Mouse (Mus musculus) lung, embryonic 16.5 days (tissue): ENCODE data around the gene Cap1. TPM values are rescaled to one million over a fixed set of nuclear protein-coding genes. Genes with fewer than 3 reads are reported as not detected.

Source experiments
- ATAC-seq: fragments of 200-750 bp; cut with Nextera tagmentation; 2 replicates; pipeline ENCODE4 v1.8.0; 2017; ENCODE audit warnings: low read depth, mild to moderate bottlenecking, moderate library complexity
- H3K27ac ChIP-seq: fragments of 300-500 bp; sonication (generic); 2 replicates; pipeline ENCODE4 v1.5.1; 2014; ENCODE audit warnings: mild to moderate bottlenecking, control low read depth, low read length
- H3K27me3 ChIP-seq: fragments of 300-500 bp; sonication (generic); 2 replicates; pipeline ENCODE4 v1.6.1; 2014; ENCODE audit warnings: low read depth, low read length, mixed read lengths; ENCODE audit not compliant: control insufficient read depth, insufficient read depth
- H3K36me3 ChIP-seq: fragments of 300-500 bp; sonication (generic); 2 replicates; pipeline ENCODE4 v1.6.1; 2014; ENCODE audit warnings: low read length; ENCODE audit not compliant: control insufficient read depth, insufficient read depth
- H3K4me1 ChIP-seq: fragments of 300-500 bp; sonication (generic); replicated peaks from 2 replicates; pipeline ENCODE4 v1.6.1; 2014; ENCODE audit warnings: low read length, mixed read lengths; ENCODE audit not compliant: control insufficient read depth, insufficient read depth
- H3K4me2 ChIP-seq: fragments of 300-500 bp; sonication (generic); 2 replicates; pipeline ENCODE4 v1.6.1; 2014; ENCODE audit warnings: low read depth, low read length, control low read depth
- H3K4me3 ChIP-seq: fragments of 300-500 bp; sonication (generic); 2 replicates; pipeline ENCODE4 v1.5.1; 2014; ENCODE audit warnings: mild to moderate bottlenecking, low read length, control low read depth
- H3K9ac ChIP-seq: fragments of 300-500 bp; sonication (generic); 2 replicates; pipeline ENCODE4 v1.6.1; 2014; ENCODE audit warnings: low read length, control low read depth
- H3K9me3 ChIP-seq: fragments of 300-500 bp; sonication (generic); 2 replicates; pipeline ENCODE4 v1.6.1; 2016; ENCODE audit warnings: low read length; ENCODE audit not compliant: control insufficient read depth
- WGBS: fragments of 180-500 bp; shearing (Covaris S2); extraction: QIAGEN DNeasy Blood & Tissue Kit; methylation state at CpG from one replicate; pipeline ENCODE4 v1.1.7; 2014; 5-methylcytosine and 5-hydroxymethylcytosine counted together
- polyA plus RNA-seq: library from polyadenylated mRNA; unstranded; fragments of >200 nt; fragmentation: Nextera tagmentation; extraction: Ambion mirVana; gene quantifications from 2 replicates; pipeline ENCODE4 v1.2.1, GENCODE M21; 2015

Cap1 gene
- polyA plus RNA-seq, 1 experiment from 2014 or later, result 104 TPM

- no peak overlapping the region for H3K9ac ChIP-seq
- no peaks in the 10 kb centered on the region for H3K27me3 ChIP-seq
- no peak overlapping the region for H3K4me3 ChIP-seq
- H3K4me2 ChIP-seq, result no peak overlapping the region
- 85% methylated on average over 2 of the region's 2 CpGs for WGBS
- H3K36me3 ChIP-seq, result no peaks in the 10 kb centered on the region
- H3K9me3 ChIP-seq, result no peaks in the 10 kb centered on the region
- H3K4me1 ChIP-seq, result 0 out of 2 replicates have a peak, but pooled peaks cover 6% of the 10 kb centered on the region
- peak overlapping the region; percentile 49; the same call in 1 of the 2 replicates for H3K27ac ChIP-seq
- no peak for ATAC-seq
Observed at GRCm38 (mm10) chr4:122878333-122879070, 7.4 kb downstream of the Cap1 start.

GRCm38 (mm10) chr4:122873512-122873911 lies 12.3 kb downstream of the Cap1 start:
- no peak for ATAC-seq
- 85% methylated on average over 4 of the region's 4 CpGs for WGBS

GRCm38 (mm10) chr4:122873003-122873402 lies 12.9 kb downstream of the Cap1 start:
- no peak overlapping the region for H3K4me3 ChIP-seq
- H3K4me1 ChIP-seq, result no peaks in the 10 kb centered on the region
- H3K9me3 ChIP-seq, result no peaks in the 10 kb centered on the region
- 61% methylated on average over 5 of the region's 5 CpGs for WGBS
- H3K36me3 ChIP-seq, result peaks cover 30% of the 10 kb centered on the region
- no peak overlapping the region for H3K9ac ChIP-seq
- H3K27ac ChIP-seq, result no peak overlapping the region
- no peaks in the 10 kb centered on the region for H3K27me3 ChIP-seq
- no peak overlapping the region for H3K4me2 ChIP-seq
- no peak for ATAC-seq

More at GRCm38 (mm10) chr4:122873512-122873911, 12.3 kb downstream of the Cap1 start:
- H3K4me1 ChIP-seq, result no peaks in the 10 kb centered on the region
- H3K4me3 ChIP-seq, result no peak overlapping the region
- H3K36me3 ChIP-seq, result peaks cover 26% of the 10 kb centered on the region
- no peak overlapping the region for H3K4me2 ChIP-seq
- no peaks in the 10 kb centered on the region for H3K9me3 ChIP-seq
- H3K9ac ChIP-seq, result no peak overlapping the region
- no peaks in the 10 kb centered on the region for H3K27me3 ChIP-seq
- H3K27ac ChIP-seq, result no peak overlapping the region

GRCm38 (mm10) chr4:122871989-122872388 lies 13.9 kb downstream of the Cap1 start:
- Histone ChIP-seq H3K4me2 (no peak overlapping the region), H3K4me1 (no peaks in the 10 kb centered on the region), H3K27ac (no peak overlapping the region), H3K27me3 (no peaks in the 10 kb centered on the region), H3K36me3 (peaks cover 35% of the 10 kb centered on the region), H3K9me3 (no peaks in the 10 kb centered on the region), H3K9ac (no peak overlapping the region), H3K4me3 (no peak overlapping the region)
- ATAC-seq, result no peak
- 72% methylated on average over 2 of the region's 2 CpGs for WGBS

- no peak overlapping the region for H3K4me3 ChIP-seq
- no peak overlapping the region for H3K27ac ChIP-seq
- 92% methylated on average over 11 of the region's 11 CpGs for WGBS
- H3K27me3 ChIP-seq, result no peaks in the 10 kb centered on the region
- no peaks in the 10 kb centered on the region for H3K9me3 ChIP-seq
- H3K4me1 ChIP-seq, result no peaks in the 10 kb centered on the region
- no peak for ATAC-seq
- H3K36me3 ChIP-seq, result peaks cover 39% of the 10 kb centered on the region
- no peak overlapping the region for H3K9ac ChIP-seq
- H3K4me2 ChIP-seq, result no peak overlapping the region
Observed at GRCm38 (mm10) chr4:122871269-122871668, 14.6 kb downstream of the Cap1 start.

GRCm38 (mm10) chr4:122870741-122871140 lies 15.1 kb downstream of the Cap1 start:
- Histone ChIP-seq H3K27ac (no peak overlapping the region), H3K4me2 (no peak overlapping the region), H3K9ac (no peak overlapping the region), H3K27me3 (no peaks in the 10 kb centered on the region), H3K4me1 (no peaks in the 10 kb centered on the region), H3K4me3 (no peak overlapping the region), H3K9me3 (no peaks in the 10 kb centered on the region), H3K36me3 (peaks cover 44% of the 10 kb centered on the region)
- no peak for ATAC-seq
- WGBS, result 69% methylated on average over 5 of the region's 5 CpGs

- no peaks in the 10 kb centered on the region for H3K9me3 ChIP-seq
- no peak for ATAC-seq
- H3K27me3 ChIP-seq, result no peaks in the 10 kb centered on the region
Observed at GRCm38 (mm10) chr4:122870027-122870426, 15.8 kb downstream of the Cap1 start.

GRCm38 (mm10) chr4:122868041-122868440 lies 17.8 kb downstream of the Cap1 start:
- no peaks in the 10 kb centered on the region for H3K4me1 ChIP-seq
- no peaks in the 10 kb centered on the region for H3K9me3 ChIP-seq
- no peak overlapping the region for H3K4me2 ChIP-seq
- H3K9ac ChIP-seq, result no peak overlapping the region
- WGBS, result 93% methylated on average over 1 of the region's 1 CpGs
- no peaks in the 10 kb centered on the region for H3K27me3 ChIP-seq
- no peak overlapping the region for H3K27ac ChIP-seq
- ATAC-seq, result no peak
- peaks cover 64% of the 10 kb centered on the region for H3K36me3 ChIP-seq
- H3K4me3 ChIP-seq, result no peak overlapping the region

More at GRCm38 (mm10) chr4:122870027-122870426, 15.8 kb downstream of the Cap1 start:
- Histone ChIP-seq H3K4me1 (no peaks in the 10 kb centered on the region), H3K36me3 (peaks cover 51% of the 10 kb centered on the region), H3K9ac (no peak overlapping the region), H3K27ac (no peak overlapping the region), H3K4me2 (no peak overlapping the region), H3K4me3 (no peak overlapping the region)

GRCm38 (mm10) chr4:122861836-122862235 lies 24.0 kb downstream of the Cap1 start:
- Histone ChIP-seq H3K9me3 (no peaks in the 10 kb centered on the region), H3K27me3 (no peaks in the 10 kb centered on the region), H3K9ac (no peak overlapping the region), H3K4me2 (no peak overlapping the region), H3K4me3 (no peak overlapping the region), H3K36me3 (peaks cover 64% of the 10 kb centered on the region), H3K4me1 (no peaks in the 10 kb centered on the region), H3K27ac (no peak overlapping the region)
- no peak for ATAC-seq
- WGBS, result 95% methylated on average over 4 of the region's 4 CpGs
